Mouse (Mus musculus): ENCODE measurements around the gene Hmgn1.

DNA sequence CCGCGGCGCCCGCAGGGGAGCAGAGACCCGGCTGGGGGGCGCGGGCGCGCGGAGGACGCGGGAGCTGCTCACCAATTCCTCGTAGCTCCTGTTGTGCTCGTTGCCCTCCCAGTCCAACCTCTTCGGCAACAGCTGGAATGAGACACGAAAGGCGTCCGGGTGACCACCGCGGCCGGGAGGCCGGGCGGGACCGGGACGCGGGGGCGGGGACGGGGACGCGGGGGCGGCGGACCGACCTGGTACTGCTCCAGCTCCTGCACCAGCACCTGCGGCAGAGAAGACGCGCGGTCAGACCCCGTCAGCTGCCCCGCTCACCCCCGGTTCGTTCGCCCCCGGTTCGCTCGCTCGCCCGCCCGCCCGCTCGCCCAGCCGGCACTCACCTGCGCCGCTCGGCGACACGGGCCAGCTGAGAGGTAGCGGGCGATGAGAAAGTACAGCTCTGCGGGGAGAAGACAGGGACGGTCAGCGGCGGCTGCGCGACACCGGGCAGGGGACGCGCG is 45.7 kb downstream of the Hmgn1 start:
- no peak for TF ChIP-seq GATA1 (IDR thresholded peaks at IDR 0.05; ENCODE audit: borderline replicate concordance, low read length)
- TF ChIP-seq FLI1 (IDR thresholded peaks at IDR 0.05; ENCODE audit: low read length): no peak
